Mouse (Mus musculus) midbrain, embryonic 16.5 days (tissue): ENCODE measurements at regions not wholly inside any gene's neighbourhood (a gene's known extent, or its start where the extent isn't known, plus 50 kb on each side); places are given as distances from the start of the nearest gene placed in this dataset.

Source experiments
- ATAC-seq: fragments of 200-750 bp; cut with Nextera tagmentation; 2 replicates; pipeline ENCODE4 v1.8.0; 2017; ENCODE audit warnings: moderate TSS enrichment
- H3K27ac ChIP-seq: fragments of 300-500 bp; sonication (generic); 2 replicates; pipeline ENCODE4 v1.5.1; 2014; ENCODE audit warnings: mild to moderate bottlenecking, low read length, mixed read lengths
- H3K27me3 ChIP-seq: fragments of 300-500 bp; sonication (generic); 2 replicates; pipeline ENCODE4 v1.6.1; 2014; ENCODE audit warnings: low read depth, low read length, mixed read lengths; ENCODE audit not compliant: control insufficient read depth, insufficient read depth
- H3K36me3 ChIP-seq: fragments of 300-500 bp; sonication (generic); 2 replicates; pipeline ENCODE4 v1.6.1; 2014; ENCODE audit warnings: mild to moderate bottlenecking, low read length, moderate library complexity, mixed read lengths; ENCODE audit not compliant: control insufficient read depth, insufficient read depth
- H3K4me1 ChIP-seq: fragments of 300-500 bp; sonication (generic); 2 replicates; pipeline ENCODE4 v1.6.1; 2014; ENCODE audit warnings: mild to moderate bottlenecking, low read length, mixed read lengths; ENCODE audit not compliant: control insufficient read depth, insufficient read depth
- H3K4me2 ChIP-seq: fragments of 300-500 bp; sonication (generic); 2 replicates; pipeline ENCODE4 v1.6.1; 2014; ENCODE audit warnings: mild to moderate bottlenecking, low read length, mixed read lengths
- H3K4me3 ChIP-seq: fragments of 300-500 bp; sonication (generic); 2 replicates; pipeline ENCODE4 v1.5.1; 2014; ENCODE audit warnings: low read depth, mild to moderate bottlenecking, low read length, moderate library complexity, mixed read lengths
- H3K9ac ChIP-seq: fragments of 300-500 bp; sonication (generic); 2 replicates; pipeline ENCODE4 v1.6.1; 2014; ENCODE audit warnings: low read depth, low read length, mixed read lengths
- H3K9me3 ChIP-seq: fragments of 300-500 bp; sonication (generic); replicated peaks from 2 replicates; pipeline ENCODE4 v1.6.1; 2014; ENCODE audit warnings: mild to moderate bottlenecking, low read length, mixed read lengths; ENCODE audit not compliant: control insufficient read depth, poor library complexity, severe bottlenecking
- WGBS: fragments of 180-500 bp; shearing (Covaris S2); extraction: QIAGEN DNeasy Blood & Tissue Kit; methylation state at CpG from one replicate; pipeline ENCODE4 v1.1.7; 2014; 5-methylcytosine and 5-hydroxymethylcytosine counted together

DNA sequence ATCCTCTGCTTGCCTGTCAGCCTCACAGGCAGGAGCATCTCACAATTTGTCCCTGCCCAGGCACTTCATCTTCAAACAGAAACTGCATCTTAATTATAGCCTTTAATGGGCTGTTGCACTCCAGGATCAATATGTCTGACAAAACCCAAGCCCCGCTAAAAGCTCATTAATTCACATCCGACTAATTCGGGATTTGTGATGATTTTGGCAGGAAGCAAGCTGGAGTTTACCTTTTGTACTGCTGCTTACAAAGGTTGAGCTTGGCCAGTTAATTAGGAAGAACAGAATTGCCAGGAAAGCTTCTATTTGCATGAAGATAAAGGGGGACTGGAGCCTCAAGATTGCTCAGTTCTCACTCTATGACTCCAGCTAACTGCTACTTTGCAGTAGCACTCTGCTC, 596.6 kb upstream of the Sptlc3 start:
- no peak overlapping the region for H3K9ac ChIP-seq
- 0 out of 2 replicates have a peak overlapping the region, but pooled peaks have one; percentile 21 for H3K4me2 ChIP-seq
- H3K4me1 ChIP-seq, result peaks cover 9% of the 10 kb centered on the region; the same call in 1 of the 2 replicates
- no peaks in the 10 kb centered on the region for H3K36me3 ChIP-seq
- ATAC-seq, result peak; percentile 45; the same call in 1 of the 2 replicates
- no peaks in the 10 kb centered on the region for H3K27me3 ChIP-seq
- 8% methylated on average over 3 of the region's 3 CpGs for WGBS
- H3K9me3 ChIP-seq, result no peaks in the 10 kb centered on the region
- H3K27ac ChIP-seq, result no peak overlapping the region
- no peak overlapping the region for H3K4me3 ChIP-seq

DNA sequence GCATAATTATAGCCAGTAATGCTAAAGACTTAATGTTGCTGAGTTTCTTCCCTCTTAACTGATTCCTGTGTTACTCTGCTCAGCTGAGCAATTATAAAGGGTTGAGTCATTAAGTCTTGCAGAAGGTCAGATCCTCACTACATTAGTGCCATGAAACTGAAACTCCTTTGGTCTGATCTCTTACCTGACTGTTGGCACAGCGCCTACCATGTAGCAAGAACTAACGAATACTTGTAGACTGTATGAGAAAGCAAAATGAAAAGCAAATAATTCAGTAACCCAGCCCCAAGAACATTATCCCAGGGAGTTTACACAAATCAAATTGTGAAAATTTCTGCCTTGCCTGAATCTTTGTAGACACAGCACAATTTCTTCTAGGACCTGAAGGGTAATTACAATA, 556.5 kb upstream of the Sptlc3 start:
- H3K9me3 ChIP-seq, result no peaks in the 10 kb centered on the region
- no peak overlapping the region for H3K9ac ChIP-seq
- ATAC-seq, result no peak
- no peak overlapping the region for H3K4me3 ChIP-seq
- 91% methylated on average over 2 of the region's 2 CpGs for WGBS
- H3K27me3 ChIP-seq, result no peaks in the 10 kb centered on the region
- H3K4me2 ChIP-seq, result no peak overlapping the region
- H3K36me3 ChIP-seq, result no peaks in the 10 kb centered on the region
- H3K4me1 ChIP-seq, result no peaks in the 10 kb centered on the region
- H3K27ac ChIP-seq, result no peak overlapping the region

DNA sequence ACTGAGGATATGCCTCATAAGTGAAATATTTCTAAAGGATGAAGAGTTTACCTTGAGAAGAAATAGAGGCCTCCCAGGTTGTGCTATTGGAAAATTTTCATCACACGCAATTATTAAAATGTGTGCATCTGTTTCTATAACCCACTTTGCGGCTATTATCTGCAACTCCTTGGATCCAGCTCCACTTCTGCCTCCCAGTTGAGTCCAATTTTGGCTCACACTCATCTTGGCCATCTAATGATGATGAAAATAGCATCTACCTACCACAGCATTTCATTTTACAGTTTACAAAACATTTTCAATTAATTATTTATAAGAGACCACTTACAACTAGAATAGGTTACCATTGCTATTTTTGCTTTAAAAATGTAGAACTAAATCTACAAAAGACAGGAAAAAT, 554.3 kb upstream of the Sptlc3 start:
- Histone ChIP-seq H3K9ac (no peak overlapping the region), H3K4me1 (no peaks in the 10 kb centered on the region), H3K9me3 (no peaks in the 10 kb centered on the region), H3K27me3 (no peaks in the 10 kb centered on the region), H3K27ac (no peak overlapping the region), H3K36me3 (no peaks in the 10 kb centered on the region), H3K4me3 (no peak overlapping the region), H3K4me2 (no peak overlapping the region)
- WGBS, result 92% methylated on average over 2 of the region's 2 CpGs
- no peak for ATAC-seq

DNA sequence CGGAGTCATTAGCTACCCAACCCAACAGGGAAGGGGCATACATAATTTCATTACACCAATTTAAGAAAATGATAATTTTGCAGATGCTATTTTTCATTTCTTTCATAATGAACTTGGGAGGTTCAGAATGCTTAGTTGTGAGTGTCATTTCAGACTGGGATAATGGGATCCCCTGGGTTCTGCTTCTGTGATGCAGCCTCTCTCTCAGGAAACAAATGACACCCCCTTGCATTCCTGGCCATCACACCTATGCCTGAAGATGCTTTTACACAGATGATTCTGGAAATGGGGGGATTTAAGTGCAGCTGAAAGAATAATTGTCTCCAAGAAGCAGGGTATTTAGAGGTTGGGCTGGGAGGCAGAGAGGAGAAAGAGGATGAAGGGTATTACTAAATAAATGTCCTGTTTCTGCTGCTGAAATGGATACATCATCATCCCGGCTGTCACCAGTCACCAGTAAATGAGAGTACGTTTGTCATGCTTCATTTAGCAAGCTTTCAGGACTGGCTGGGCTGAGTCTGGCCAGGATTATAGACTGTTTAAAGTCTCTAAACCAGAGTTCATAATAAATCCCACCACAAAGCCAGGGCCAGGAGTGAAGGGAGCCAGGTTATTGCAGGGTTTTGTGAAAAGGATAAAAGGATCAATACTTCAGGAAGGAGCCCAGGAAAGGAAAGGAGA, 527.5 kb upstream of the Sptlc3 start:
- H3K9me3 ChIP-seq, result no peaks in the 10 kb centered on the region
- no peak overlapping the region for H3K4me2 ChIP-seq
- no peaks in the 10 kb centered on the region for H3K36me3 ChIP-seq
- H3K27me3 ChIP-seq, result no peaks in the 10 kb centered on the region
- WGBS, result 22% methylated on average over 3 of the region's 3 CpGs
- peak; percentile 51; the same call in 1 of the 2 replicates for ATAC-seq
- H3K4me1 ChIP-seq, result peaks cover 4% of the 10 kb centered on the region; the same call in 1 of the 2 replicates
- no peak overlapping the region for H3K9ac ChIP-seq
- H3K4me3 ChIP-seq, result no peak overlapping the region
- peak overlapping the region; percentile 47; the same call in 1 of the 2 replicates for H3K27ac ChIP-seq

DNA sequence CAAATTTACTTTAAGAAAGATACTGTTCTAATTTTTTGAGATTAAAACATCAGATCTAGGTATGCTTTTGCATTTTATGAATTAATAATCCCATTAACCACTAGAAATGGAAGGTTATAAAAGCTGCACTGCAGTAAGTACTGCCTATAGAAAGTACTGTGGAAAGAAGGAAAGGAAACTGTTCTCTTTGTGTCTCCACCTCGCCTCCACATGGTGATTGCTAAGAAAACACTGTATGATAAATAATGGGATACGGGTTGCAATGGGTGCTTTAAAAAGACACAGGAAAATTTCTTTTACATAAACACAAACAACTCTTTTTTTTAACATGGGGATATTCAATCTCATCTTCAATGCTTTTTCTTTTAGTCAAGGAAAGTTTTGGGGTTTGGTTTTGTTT, 519.2 kb upstream of the Sptlc3 start:
- Histone ChIP-seq H3K27ac (no peak overlapping the region), H3K27me3 (no peaks in the 10 kb centered on the region), H3K36me3 (no peaks in the 10 kb centered on the region), H3K4me3 (no peak overlapping the region), H3K9ac (no peak overlapping the region), H3K4me2 (no peak overlapping the region), H3K4me1 (no peaks in the 10 kb centered on the region), H3K9me3 (no peaks in the 10 kb centered on the region)
- no peak for ATAC-seq
- WGBS, result 52% methylated on average over 2 of the region's 2 CpGs

DNA sequence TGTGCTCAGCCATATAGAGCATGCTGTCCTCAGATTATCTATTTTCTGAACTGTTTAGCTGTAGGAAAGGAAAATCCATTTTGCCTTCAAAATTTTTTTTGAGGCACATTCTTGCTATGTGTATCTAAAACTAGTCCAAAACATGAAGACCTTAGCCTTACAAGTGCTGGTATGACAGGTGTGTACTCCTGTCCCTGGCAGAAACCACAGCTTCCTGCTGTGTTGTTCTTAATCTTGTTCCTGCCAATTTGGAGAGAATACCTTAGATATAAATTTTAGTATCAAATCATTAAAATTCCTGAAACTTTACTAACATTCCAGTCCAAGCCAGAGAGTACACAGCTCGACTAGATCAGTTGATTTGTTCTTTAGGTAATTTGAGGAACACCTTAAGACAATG, 503.7 kb upstream of the Sptlc3 start:
- H3K27ac ChIP-seq, result no peak overlapping the region
- H3K9me3 ChIP-seq, result no peaks in the 10 kb centered on the region
- no peaks in the 10 kb centered on the region for H3K36me3 ChIP-seq
- ATAC-seq, result no peak
- no peaks in the 10 kb centered on the region for H3K27me3 ChIP-seq
- H3K4me3 ChIP-seq, result no peak overlapping the region
- no peak overlapping the region for H3K9ac ChIP-seq
- no peaks in the 10 kb centered on the region for H3K4me1 ChIP-seq
- no peak overlapping the region for H3K4me2 ChIP-seq
- WGBS, result 53% methylated on average over 1 of the region's 1 CpGs

DNA sequence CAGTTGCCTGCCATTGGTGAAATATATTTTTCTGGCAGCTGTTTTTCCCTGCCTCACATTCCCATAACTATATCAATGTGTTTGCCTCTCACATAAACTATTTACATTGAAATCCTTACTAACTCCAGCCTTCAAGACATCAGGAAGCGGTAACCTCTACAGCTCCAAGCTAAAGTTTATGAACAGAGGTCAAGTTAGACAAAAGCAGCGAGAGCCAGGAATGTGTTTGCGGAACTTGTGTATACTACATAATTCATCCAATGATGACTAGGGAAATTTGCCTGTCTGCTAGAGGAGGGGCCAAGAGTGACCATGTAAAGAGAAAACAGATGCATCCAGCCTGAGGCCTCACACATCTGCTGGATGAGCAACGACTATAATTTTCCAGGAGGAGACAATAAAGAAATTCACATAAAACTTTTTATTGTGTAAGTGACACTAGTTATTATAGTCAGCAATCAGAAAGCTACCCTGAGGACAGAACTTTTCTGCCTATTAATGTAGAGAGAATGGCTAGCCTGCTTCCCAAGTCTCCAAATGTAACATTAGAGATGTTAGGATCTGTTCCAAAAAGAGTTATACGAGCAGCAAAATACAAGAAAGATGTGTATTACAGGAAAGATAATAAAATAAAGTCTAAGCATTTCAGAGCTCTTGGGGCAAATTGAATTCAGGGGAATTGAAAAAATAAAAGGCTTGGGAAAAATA, 461.5 kb upstream of the Sptlc3 start:
- ATAC-seq, result no peak
- Histone ChIP-seq H3K27me3 (no peaks in the 10 kb centered on the region), H3K36me3 (no peaks in the 10 kb centered on the region), H3K9me3 (no peaks in the 10 kb centered on the region), H3K27ac (no peak overlapping the region), H3K4me3 (no peak overlapping the region), H3K4me1 (no peaks in the 10 kb centered on the region), H3K4me2 (no peak overlapping the region), H3K9ac (no peak overlapping the region)
- WGBS, result 86% methylated on average over 5 of the region's 5 CpGs

DNA sequence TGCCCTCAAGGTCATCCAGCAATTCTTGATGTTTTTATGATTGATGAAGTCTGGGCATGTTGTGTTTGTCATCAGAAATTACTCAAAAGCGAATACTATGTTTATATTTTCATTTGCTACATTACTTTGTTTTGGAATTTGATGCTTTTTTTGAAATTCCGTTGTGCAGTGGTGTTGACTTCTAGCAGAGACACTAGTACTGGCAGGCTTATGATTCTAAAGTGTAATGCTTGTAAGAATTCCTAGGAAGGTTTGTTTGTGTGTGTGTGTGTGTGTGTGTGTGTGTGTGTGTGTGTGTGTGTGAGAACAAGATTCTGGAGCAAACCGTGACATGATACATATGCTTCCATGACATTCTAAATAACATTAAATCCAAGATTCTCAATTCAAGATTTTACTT, 458.9 kb upstream of the Sptlc3 start:
- H3K4me1 ChIP-seq, result no peaks in the 10 kb centered on the region
- WGBS, result 88% methylated on average over 3 of the region's 3 CpGs
- H3K9ac ChIP-seq, result no peak overlapping the region
- H3K36me3 ChIP-seq, result no peaks in the 10 kb centered on the region
- no peak overlapping the region for H3K4me2 ChIP-seq
- no peak for ATAC-seq
- no peaks in the 10 kb centered on the region for H3K9me3 ChIP-seq
- no peak overlapping the region for H3K27ac ChIP-seq
- no peaks in the 10 kb centered on the region for H3K27me3 ChIP-seq
- no peak overlapping the region for H3K4me3 ChIP-seq

DNA sequence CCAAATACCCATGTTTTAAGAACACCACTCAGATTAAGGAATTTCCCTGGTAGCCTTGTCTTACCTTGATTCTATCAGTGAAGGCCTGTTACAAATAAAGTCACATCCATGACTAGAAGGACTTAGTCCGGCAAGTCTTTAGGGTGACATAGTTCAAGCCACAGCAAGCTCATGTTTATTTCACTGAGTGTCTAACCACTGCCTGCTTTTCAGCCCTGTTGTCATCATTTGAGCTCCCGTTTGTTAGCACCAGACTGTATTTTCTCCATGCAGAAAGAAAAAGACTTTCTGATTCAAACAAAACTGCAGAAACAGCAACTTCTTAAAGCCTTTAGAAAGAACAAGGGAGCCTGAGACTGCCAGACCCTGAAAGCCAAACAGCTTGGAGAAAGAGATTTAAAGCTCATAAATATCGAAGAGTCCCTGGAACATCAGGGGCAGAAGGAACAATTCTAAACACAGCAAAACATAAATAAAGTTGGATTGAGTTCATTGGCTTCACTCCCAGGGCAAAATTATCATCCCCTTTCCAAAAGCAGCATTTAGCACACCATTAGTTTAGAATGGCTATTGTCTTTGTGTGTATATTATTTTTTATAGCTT, 451.9 kb upstream of the Sptlc3 start:
- no peak overlapping the region for H3K9ac ChIP-seq
- no peaks in the 10 kb centered on the region for H3K27me3 ChIP-seq
- no peak overlapping the region for H3K27ac ChIP-seq
- H3K36me3 ChIP-seq, result no peaks in the 10 kb centered on the region
- no peaks in the 10 kb centered on the region for H3K4me1 ChIP-seq
- no peaks in the 10 kb centered on the region for H3K9me3 ChIP-seq
- no peak overlapping the region for H3K4me3 ChIP-seq
- WGBS, result 83% methylated on average over 3 of the region's 3 CpGs
- ATAC-seq, result no peak
- no peak overlapping the region for H3K4me2 ChIP-seq
